Mouse (Mus musculus): ENCODE measurements at regions not wholly inside any gene's neighbourhood (a gene's known extent, or its start where the extent isn't known, plus 50 kb on each side); places are given as distances from the start of the nearest gene placed in this dataset.

DNA sequence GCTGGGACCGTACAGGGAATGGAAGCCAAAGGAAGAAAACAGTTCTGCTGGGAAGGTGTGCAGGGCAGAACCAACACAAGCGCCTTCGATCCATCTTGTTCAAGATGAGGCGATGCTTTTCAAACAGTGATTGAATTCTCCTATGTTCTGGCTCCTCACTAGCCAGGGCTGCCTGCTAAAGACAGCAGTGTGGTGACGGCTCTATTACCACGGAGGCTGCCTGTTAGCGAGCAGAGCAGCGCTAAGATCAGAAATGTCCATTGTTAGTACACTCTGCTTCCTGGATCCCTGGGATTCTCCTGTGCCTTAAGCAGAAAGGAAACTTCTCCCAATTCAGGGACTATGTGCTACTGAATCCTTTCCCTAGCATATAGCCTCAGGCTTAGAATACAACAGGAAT lies 629.0 kb downstream of the Cdk5rap2 start:
- H3K4me1 ChIP-seq (replicated peaks; ENCODE audit: control insufficient read depth, insufficient read depth): no peaks in the 10 kb centered on the region
- H3K36me3 ChIP-seq (ENCODE audit: control insufficient read depth, insufficient read depth, low read length): no peaks in the 10 kb centered on the region
- DNase-seq (ENCODE audit: low spot score) (no peak), ATAC-seq (ENCODE audit: low FRiP score, low TSS enrichment) (no peak)
- H3K9me3 ChIP-seq (ENCODE audit: control insufficient read depth, low read length): no peaks in the 10 kb centered on the region
- no peak for TF ChIP-seq CTCF (IDR thresholded peaks at IDR 0.05; ENCODE audit: low read depth)
- TF ChIP-seq EP300 (optimal IDR thresholded peaks at IDR 0.05): no peak
- H3K27ac ChIP-seq (replicated peaks): no peak overlapping the region
- H3K9ac ChIP-seq (ENCODE audit: low read length): no peak overlapping the region
- H3K4me3 ChIP-seq (ENCODE audit: low read depth, low read length): no peak overlapping the region
- H3K4me2 ChIP-seq (replicated peaks; ENCODE audit: low read depth): no peak overlapping the region
- 83% methylated on average over 8 of the region's 8 CpGs for WGBS
- H3K27me3 ChIP-seq (ENCODE audit: control insufficient read depth, insufficient read depth, low read length): no peaks in the 10 kb centered on the region

DNA sequence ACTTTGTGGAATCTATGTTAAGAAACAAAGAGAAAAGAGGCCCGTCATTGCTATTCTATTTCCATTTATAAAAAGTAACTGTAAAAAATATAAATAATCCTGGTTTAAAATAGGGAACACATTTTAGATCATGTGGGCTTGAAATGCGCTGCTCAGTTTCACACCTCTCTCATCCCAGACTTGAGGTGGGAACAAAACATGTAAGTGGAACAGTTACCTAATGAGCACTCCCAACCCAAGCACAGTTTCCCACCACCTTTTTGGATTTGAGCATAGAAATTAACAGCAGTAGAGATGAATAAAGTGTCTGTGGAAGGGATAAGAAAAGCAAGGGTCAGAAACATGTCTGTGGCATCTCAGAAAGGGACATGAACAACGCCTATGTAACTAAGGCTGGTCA lies 648.4 kb downstream of the Cdk5rap2 start:
- Histone ChIP-seq H3K36me3 (ENCODE audit: control insufficient read depth, insufficient read depth, low read length) (no peaks in the 10 kb centered on the region), H3K4me1 (replicated peaks; ENCODE audit: control insufficient read depth, insufficient read depth) (no peaks in the 10 kb centered on the region), H3K27ac (replicated peaks) (no peak overlapping the region), H3K9me3 (ENCODE audit: control insufficient read depth, low read length) (no peaks in the 10 kb centered on the region), H3K4me2 (replicated peaks; ENCODE audit: low read depth) (no peak overlapping the region), H3K9ac (ENCODE audit: low read length) (no peak overlapping the region), H3K4me3 (ENCODE audit: low read depth, low read length) (no peak overlapping the region), H3K27me3 (ENCODE audit: control insufficient read depth, insufficient read depth, low read length) (no peaks in the 10 kb centered on the region)
- no peak for ATAC-seq (ENCODE audit: low FRiP score, low TSS enrichment)
- 72% methylated on average over 3 of the region's 3 CpGs for WGBS
- no peak for DNase-seq (ENCODE audit: low spot score)
- TF ChIP-seq EP300 (optimal IDR thresholded peaks at IDR 0.05) (no peak), CTCF (IDR thresholded peaks at IDR 0.05; ENCODE audit: low read depth) (no peak)

DNA sequence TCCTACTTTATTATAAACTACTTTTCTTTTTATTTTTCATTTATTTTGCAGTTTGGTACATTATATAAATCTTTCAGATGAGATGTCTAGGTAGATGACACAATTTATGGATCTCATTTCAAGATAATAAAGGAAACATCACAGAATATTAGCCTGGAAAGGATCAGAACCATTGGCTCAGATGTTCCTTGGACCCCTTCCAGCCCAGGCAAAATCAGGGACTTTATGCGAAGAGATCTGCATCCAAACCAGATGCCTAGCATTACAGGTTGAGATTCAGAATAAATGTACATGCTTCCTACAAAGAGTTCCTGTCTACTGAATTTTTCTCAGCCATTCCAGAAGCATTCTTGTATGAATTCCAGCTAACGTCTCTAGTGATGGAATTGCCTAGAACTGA lies 650.6 kb downstream of the Cdk5rap2 start:
- Histone ChIP-seq H3K4me2 (replicated peaks; ENCODE audit: low read depth) (no peak overlapping the region), H3K27ac (replicated peaks) (no peak overlapping the region), H3K36me3 (ENCODE audit: control insufficient read depth, insufficient read depth, low read length) (no peaks in the 10 kb centered on the region), H3K4me1 (replicated peaks; ENCODE audit: control insufficient read depth, insufficient read depth) (no peaks in the 10 kb centered on the region), H3K9ac (ENCODE audit: low read length) (no peak overlapping the region), H3K27me3 (ENCODE audit: control insufficient read depth, insufficient read depth, low read length) (no peaks in the 10 kb centered on the region), H3K9me3 (ENCODE audit: control insufficient read depth, low read length) (no peaks in the 10 kb centered on the region), H3K4me3 (ENCODE audit: low read depth, low read length) (no peak overlapping the region)
- ATAC-seq (ENCODE audit: low FRiP score, low TSS enrichment) (no peak), DNase-seq (ENCODE audit: low spot score) (no peak)
- TF ChIP-seq CTCF (IDR thresholded peaks at IDR 0.05; ENCODE audit: low read depth) (no peak), EP300 (optimal IDR thresholded peaks at IDR 0.05) (no peak)
- 59% methylated on average over 2 of the region's 2 CpGs for WGBS

DNA sequence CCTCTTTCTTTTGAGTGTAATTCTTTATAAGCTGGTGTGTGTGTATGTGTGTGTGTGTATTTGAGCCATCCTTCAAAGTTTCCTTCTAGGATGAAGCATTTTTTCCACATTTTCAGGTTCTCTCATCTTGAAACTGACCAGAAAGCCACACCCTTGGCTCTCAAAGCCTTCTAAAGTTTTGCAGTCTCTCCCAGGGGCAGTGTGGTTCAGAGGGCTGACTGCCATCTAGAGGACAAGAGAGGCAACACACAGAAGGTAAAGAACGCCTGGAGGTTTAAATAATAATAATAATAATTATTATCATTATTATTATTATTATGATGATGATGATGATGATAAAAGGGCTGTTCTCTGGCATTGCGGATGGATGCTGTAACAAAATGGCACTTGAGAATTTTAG lies 655.7 kb downstream of the Cdk5rap2 start:
- Histone ChIP-seq H3K9me3 (ENCODE audit: control insufficient read depth, low read length) (no peaks in the 10 kb centered on the region), H3K36me3 (ENCODE audit: control insufficient read depth, insufficient read depth, low read length) (no peaks in the 10 kb centered on the region), H3K4me1 (replicated peaks; ENCODE audit: control insufficient read depth, insufficient read depth) (no peaks in the 10 kb centered on the region), H3K4me3 (ENCODE audit: low read depth, low read length) (no peak overlapping the region), H3K27ac (replicated peaks) (no peak overlapping the region), H3K9ac (ENCODE audit: low read length) (no peak overlapping the region), H3K4me2 (replicated peaks; ENCODE audit: low read depth) (no peak overlapping the region), H3K27me3 (ENCODE audit: control insufficient read depth, insufficient read depth, low read length) (no peaks in the 10 kb centered on the region)
- DNase-seq (ENCODE audit: low spot score) (no peak), ATAC-seq (ENCODE audit: low FRiP score, low TSS enrichment) (no peak)
- WGBS: 64% methylated on average over 2 of the region's 2 CpGs
- TF ChIP-seq EP300 (optimal IDR thresholded peaks at IDR 0.05) (no peak), CTCF (IDR thresholded peaks at IDR 0.05; ENCODE audit: low read depth) (peak; percentile 62)

DNA sequence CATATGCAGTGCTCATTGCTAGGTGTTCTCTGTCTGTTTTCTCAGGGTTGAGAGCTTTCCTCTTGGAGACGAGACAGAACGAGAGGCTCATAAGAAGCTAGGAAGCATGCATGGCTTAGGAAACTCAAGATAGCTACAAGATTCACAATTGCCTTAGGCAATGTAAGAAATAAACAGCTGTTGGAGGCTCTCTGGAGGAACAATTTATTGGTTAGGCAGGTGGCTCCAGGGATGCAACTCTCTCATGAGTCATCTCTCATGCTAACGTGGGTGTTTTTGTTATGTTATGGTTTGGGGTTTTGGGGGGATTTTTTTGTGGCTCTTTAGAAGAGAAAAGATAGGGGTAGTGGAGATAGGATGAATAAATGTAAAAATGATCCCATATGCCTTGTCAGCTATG lies 657.2 kb downstream of the Cdk5rap2 start:
- TF ChIP-seq CTCF (IDR thresholded peaks at IDR 0.05; ENCODE audit: low read depth) (no peak), EP300 (optimal IDR thresholded peaks at IDR 0.05) (no peak)
- ATAC-seq (ENCODE audit: low FRiP score, low TSS enrichment): no peak
- no peaks in the 10 kb centered on the region for H3K9me3 ChIP-seq (ENCODE audit: control insufficient read depth, low read length)
- H3K27me3 ChIP-seq (ENCODE audit: control insufficient read depth, insufficient read depth, low read length): no peaks in the 10 kb centered on the region
- no peak overlapping the region for H3K9ac ChIP-seq (ENCODE audit: low read length)
- no peak overlapping the region for H3K4me3 ChIP-seq (ENCODE audit: low read depth, low read length)
- H3K36me3 ChIP-seq (ENCODE audit: control insufficient read depth, insufficient read depth, low read length): no peaks in the 10 kb centered on the region
- 70% methylated on average over 3 of the region's 3 CpGs for WGBS
- no peak overlapping the region for H3K27ac ChIP-seq (replicated peaks)
- no peak for DNase-seq (ENCODE audit: low spot score)
- H3K4me2 ChIP-seq (replicated peaks; ENCODE audit: low read depth): no peak overlapping the region
- H3K4me1 ChIP-seq (replicated peaks; ENCODE audit: control insufficient read depth, insufficient read depth): no peaks in the 10 kb centered on the region

DNA sequence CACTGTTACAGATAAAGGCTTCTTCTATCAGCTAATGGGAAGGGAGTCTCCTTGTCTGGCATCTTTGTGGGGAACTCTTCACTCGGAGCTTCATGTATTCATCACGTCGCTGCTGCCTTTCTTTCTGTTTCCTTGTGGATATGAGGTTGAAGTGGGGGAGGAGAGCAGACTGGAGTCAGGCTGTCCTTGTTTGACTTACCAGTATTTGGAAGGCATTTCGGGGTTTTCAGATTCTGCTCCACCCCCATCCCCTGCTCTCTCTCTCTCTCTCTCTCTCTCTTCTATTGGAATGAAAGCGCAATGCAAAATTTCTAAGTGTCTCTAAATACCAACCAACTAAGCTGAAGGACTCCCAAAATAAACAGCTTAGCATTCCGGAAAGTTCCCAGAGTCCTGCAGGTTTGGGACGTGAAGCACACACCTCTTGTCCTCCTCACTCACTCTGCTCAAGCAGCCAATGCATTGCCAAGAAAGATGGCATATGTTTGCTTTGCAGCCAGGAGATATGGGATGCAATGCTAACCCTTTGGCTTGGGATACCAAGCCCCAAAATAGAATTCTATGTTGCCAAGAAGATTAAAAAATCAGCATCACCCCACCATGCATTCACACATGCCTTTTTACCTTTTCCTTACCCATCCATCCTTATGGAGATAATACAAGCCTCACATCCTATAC lies 670.3 kb downstream of the Cdk5rap2 start:
- TF ChIP-seq EP300 (optimal IDR thresholded peaks at IDR 0.05) (no peak), CTCF (IDR thresholded peaks at IDR 0.05; ENCODE audit: low read depth) (no peak)
- ATAC-seq (ENCODE audit: low FRiP score, low TSS enrichment) (no peak), DNase-seq (ENCODE audit: low spot score) (no peak)
- Histone ChIP-seq H3K27me3 (ENCODE audit: control insufficient read depth, insufficient read depth, low read length) (no peaks in the 10 kb centered on the region), H3K36me3 (ENCODE audit: control insufficient read depth, insufficient read depth, low read length) (no peaks in the 10 kb centered on the region), H3K27ac (replicated peaks) (no peak overlapping the region), H3K4me2 (replicated peaks; ENCODE audit: low read depth) (no peak overlapping the region), H3K4me3 (ENCODE audit: low read depth, low read length) (no peak overlapping the region), H3K9ac (ENCODE audit: low read length) (no peak overlapping the region), H3K9me3 (ENCODE audit: control insufficient read depth, low read length) (no peaks in the 10 kb centered on the region), H3K4me1 (replicated peaks; ENCODE audit: control insufficient read depth, insufficient read depth) (no peaks in the 10 kb centered on the region)
- 67% methylated on average over 7 of the region's 7 CpGs for WGBS

Measured in stomach, postnatal 0 days (tissue).